Mouse (Mus musculus): ENCODE results near the gene Wdsub1. TPM values are rescaled to one million over a fixed set of nuclear protein-coding genes. Genes with fewer than 3 reads are reported as not detected.

The Wdsub1 gene
- polyA plus RNA-seq (2016; fragmentation: Nextera tagmentation; extraction: Ambion mirVana): 23.7 and 27.7 TPM in 2 replicates

GRCm38 (mm10) chr2:59881831-59882741 lies at the start of gene Wdsub1:
Gene Wdsub1 (minus strand): TSS chr2:59882591.
- Histone ChIP-seq H3K4me3 (peak within 1 kb of the TSS; percentile 83), H3K27me3 (replicated peaks; ENCODE audit: low read depth, poor library complexity, severe bottlenecking) (no peaks in the 10 kb centered on the region), H3K9me3 (0 out of 2 replicates have a peak, but pooled peaks cover 6% of the 10 kb centered on the region), H3K36me3 (replicated peaks) (peaks cover 14% of the 10 kb centered on the region), H3K4me1 (peaks cover 6% of the 10 kb centered on the region; the same call in 1 of the 2 replicates), H3K27ac (replicated peaks) (peak within 1 kb of the TSS; percentile 90)
- WGBS: 6% methylated on average over 57 of the region's 57 CpGs
- peak; percentile 94 for DNase-seq (ENCODE audit: low spot score)

- Histone ChIP-seq H3K9me3 (no peaks in the 10 kb centered on the region), H3K27ac (replicated peaks) (no peak overlapping the region), H3K27me3 (replicated peaks; ENCODE audit: low read depth, poor library complexity, severe bottlenecking) (no peaks in the 10 kb centered on the region), H3K4me3 (no peak overlapping the region), H3K36me3 (replicated peaks) (peaks cover 96% of the 10 kb centered on the region), H3K4me1 (no peaks in the 10 kb centered on the region)
- DNase-seq (ENCODE audit: low spot score): no peak
- WGBS: 90% methylated on average over 11 of the region's 11 CpGs
These were observed 31.2 kb upstream of the Wdsub1 start for GRCm38 (mm10) chr2:59913610-59914009.

GRCm38 (mm10) chr2:59908048-59908447 lies 25.7 kb upstream of the Wdsub1 start:
- DNase-seq (ENCODE audit: low spot score): no peak
- Histone ChIP-seq H3K4me1 (no peaks in the 10 kb centered on the region), H3K9me3 (no peaks in the 10 kb centered on the region), H3K27ac (replicated peaks) (no peak overlapping the region), H3K36me3 (replicated peaks) (peaks cover 82% of the 10 kb centered on the region), H3K27me3 (replicated peaks; ENCODE audit: low read depth, poor library complexity, severe bottlenecking) (no peaks in the 10 kb centered on the region), H3K4me3 (no peak overlapping the region)
- WGBS: 90% methylated on average over 9 of the region's 9 CpGs

- Histone ChIP-seq H3K4me1 (no peaks in the 10 kb centered on the region), H3K9me3 (no peaks in the 10 kb centered on the region)
- WGBS: 87% methylated on average over 7 of the region's 7 CpGs
These were observed 21.6 kb upstream of the Wdsub1 start for GRCm38 (mm10) chr2:59904007-59904406.

GRCm38 (mm10) chr2:59898666-59899065 lies 16.3 kb upstream of the Wdsub1 start:
- Histone ChIP-seq H3K27ac (replicated peaks) (no peak overlapping the region), H3K27me3 (replicated peaks; ENCODE audit: low read depth, poor library complexity, severe bottlenecking) (no peaks in the 10 kb centered on the region), H3K9me3 (no peaks in the 10 kb centered on the region), H3K4me1 (no peaks in the 10 kb centered on the region), H3K4me3 (no peak overlapping the region), H3K36me3 (replicated peaks) (peaks cover 76% of the 10 kb centered on the region)
- DNase-seq (ENCODE audit: low spot score): no peak
- 79% methylated on average over 4 of the region's 4 CpGs for WGBS

More at GRCm38 (mm10) chr2:59904007-59904406, 21.6 kb upstream of the Wdsub1 start:
- H3K36me3 ChIP-seq (replicated peaks): peaks cover 81% of the 10 kb centered on the region
- H3K4me3 ChIP-seq: no peak overlapping the region
- no peaks in the 10 kb centered on the region for H3K27me3 ChIP-seq (replicated peaks; ENCODE audit: low read depth, poor library complexity, severe bottlenecking)
- no peak for DNase-seq (ENCODE audit: low spot score)
- H3K27ac ChIP-seq (replicated peaks): no peak overlapping the region

- peaks cover 77% of the 10 kb centered on the region for H3K36me3 ChIP-seq (replicated peaks)
- WGBS: 85% methylated on average over 6 of the region's 7 CpGs
- H3K27me3 ChIP-seq (replicated peaks; ENCODE audit: low read depth, poor library complexity, severe bottlenecking): no peaks in the 10 kb centered on the region
- DNase-seq (ENCODE audit: low spot score): no peak
- H3K27ac ChIP-seq (replicated peaks): no peak overlapping the region
- H3K4me1 ChIP-seq: no peaks in the 10 kb centered on the region
- no peak overlapping the region for H3K4me3 ChIP-seq
- no peaks in the 10 kb centered on the region for H3K9me3 ChIP-seq
These were observed 15.7 kb upstream of the Wdsub1 start for GRCm38 (mm10) chr2:59898105-59898504.

- Histone ChIP-seq H3K36me3 (replicated peaks) (peaks cover 77% of the 10 kb centered on the region), H3K4me3 (no peak overlapping the region), H3K9me3 (no peaks in the 10 kb centered on the region), H3K27ac (replicated peaks) (no peak overlapping the region), H3K4me1 (no peaks in the 10 kb centered on the region), H3K27me3 (replicated peaks; ENCODE audit: low read depth, poor library complexity, severe bottlenecking) (no peaks in the 10 kb centered on the region)
- DNase-seq (ENCODE audit: low spot score): no peak
- 74% methylated on average over 8 of the region's 8 CpGs for WGBS
These were observed 14.4 kb upstream of the Wdsub1 start for GRCm38 (mm10) chr2:59896837-59897236.

- Histone ChIP-seq H3K9me3 (no peaks in the 10 kb centered on the region), H3K36me3 (replicated peaks) (peaks cover 76% of the 10 kb centered on the region), H3K4me1 (no peaks in the 10 kb centered on the region), H3K27me3 (replicated peaks; ENCODE audit: low read depth, poor library complexity, severe bottlenecking) (no peaks in the 10 kb centered on the region), H3K27ac (replicated peaks) (no peak overlapping the region), H3K4me3 (no peak overlapping the region)
- 83% methylated on average over 7 of the region's 7 CpGs for WGBS
- DNase-seq (ENCODE audit: low spot score): no peak
These were observed 14.0 kb upstream of the Wdsub1 start for GRCm38 (mm10) chr2:59896400-59896799.

GRCm38 (mm10) chr2:59889699-59890098 lies 7.3 kb upstream of the Wdsub1 start:
- WGBS: 87% methylated on average over 6 of the region's 6 CpGs
- no peaks in the 10 kb centered on the region for H3K9me3 ChIP-seq
- no peak for DNase-seq (ENCODE audit: low spot score)
- peaks cover 22% of the 10 kb centered on the region for H3K36me3 ChIP-seq (replicated peaks)
- H3K27ac ChIP-seq (replicated peaks): no peak overlapping the region
- no peak overlapping the region for H3K4me3 ChIP-seq
- no peaks in the 10 kb centered on the region for H3K4me1 ChIP-seq
- H3K27me3 ChIP-seq (replicated peaks; ENCODE audit: low read depth, poor library complexity, severe bottlenecking): no peaks in the 10 kb centered on the region

GRCm38 (mm10) chr2:59882742-59883281 lies 421 bp upstream of the Wdsub1 start:
- Histone ChIP-seq H3K27ac (replicated peaks) (no peak overlapping the region; the same call in 1 of the 2 replicates), H3K27me3 (replicated peaks; ENCODE audit: low read depth, poor library complexity, severe bottlenecking) (no peaks in the 10 kb centered on the region), H3K36me3 (replicated peaks) (peaks cover 14% of the 10 kb centered on the region), H3K4me3 (peak overlapping the region; percentile 83), H3K4me1 (peaks cover 6% of the 10 kb centered on the region; the same call in 1 of the 2 replicates), H3K9me3 (0 out of 2 replicates have a peak, but pooled peaks cover 6% of the 10 kb centered on the region)
- no peak for DNase-seq (ENCODE audit: low spot score)
- 74% methylated on average over 8 of the region's 8 CpGs for WGBS

GRCm38 (mm10) chr2:59881404-59881803 lies 987 bp downstream of the Wdsub1 start:
- DNase-seq (ENCODE audit: low spot score): no peak
- Histone ChIP-seq H3K4me1 (peaks cover 6% of the 10 kb centered on the region; the same call in 1 of the 2 replicates), H3K4me3 (peak overlapping the region; percentile 83), H3K27ac (replicated peaks) (peak overlapping the region; percentile 90; the same call in 1 of the 2 replicates), H3K36me3 (replicated peaks) (peaks cover 14% of the 10 kb centered on the region), H3K27me3 (replicated peaks; ENCODE audit: low read depth, poor library complexity, severe bottlenecking) (no peaks in the 10 kb centered on the region), H3K9me3 (0 out of 2 replicates have a peak, but pooled peaks cover 6% of the 10 kb centered on the region)
- 83% methylated on average over 6 of the region's 6 CpGs for WGBS

- Histone ChIP-seq H3K4me3 (no peak overlapping the region), H3K9me3 (0 out of 2 replicates have a peak, but pooled peaks cover 6% of the 10 kb centered on the region), H3K27ac (replicated peaks) (no peak overlapping the region), H3K27me3 (replicated peaks; ENCODE audit: low read depth, poor library complexity, severe bottlenecking) (no peaks in the 10 kb centered on the region), H3K36me3 (replicated peaks) (peaks cover 16% of the 10 kb centered on the region), H3K4me1 (peaks cover 6% of the 10 kb centered on the region; the same call in 1 of the 2 replicates)
- WGBS: 77% methylated on average over 19 of the region's 19 CpGs
- no peak for DNase-seq (ENCODE audit: low spot score)
These were observed 4.2 kb downstream of the Wdsub1 start for GRCm38 (mm10) chr2:59878221-59878620.

Data from embryonic facial prominence, embryonic 10.5 days (tissue).